Mouse (Mus musculus) CH12.LX (cell line): ENCODE results near the gene Gm49396. TPM values are rescaled to one million over a fixed set of nuclear protein-coding genes. Genes with fewer than 3 reads are reported as not detected.

Experiments used
- DNase-seq: peaks from one replicate; pipeline ENCODE4 v3.0.0-alpha.2; 2013; ENCODE audit errors: extremely low read depth
- H3K27ac ChIP-seq: 2 replicates; pipeline ENCODE4 v1.5.1; 2012; ENCODE audit warnings: low read depth, mild to moderate bottlenecking, control low read depth, moderate library complexity; ENCODE audit not compliant: insufficient read depth
- H3K27me3 ChIP-seq: replicated peaks from 2 replicates; pipeline ENCODE3; 2012; ENCODE audit warnings: inconsistent platforms
- H3K36me3 ChIP-seq, 2 experiments: replicated peaks in 1 of 2; 2 replicates each; pipeline versions ENCODE3 to v1.6.1; 2012; ENCODE audit warnings: inconsistent platforms in 1 of 2, low read length in 1 of 2, mild to moderate bottlenecking in 1 of 2, mixed read lengths in 1 of 2, moderate library complexity in 1 of 2; ENCODE audit not compliant: control insufficient read depth in 1 of 2, insufficient read depth in 1 of 2
- H3K4me1 ChIP-seq, 2 experiments: 2 replicates each; pipeline ENCODE4 v1.6.1; 2012; ENCODE audit warnings: inconsistent platforms in 1 of 2, moderate library complexity in 1 of 2; ENCODE audit not compliant: insufficient read depth in 2 of 2, control insufficient read depth in 1 of 2
- H3K4me2 ChIP-seq: 2 replicates; pipeline ENCODE4 v1.6.1; 2012; ENCODE audit warnings: low read depth, mild to moderate bottlenecking, control low read depth; ENCODE audit not compliant: poor library complexity, insufficient read depth, severe bottlenecking
- H3K4me3 ChIP-seq, 3 experiments: fragments of 150-350 bp in 1 of 3; sonication (generic) in 1 of 3; replicated peaks in 1 of 3; 2 replicates each; pipeline versions ENCODE3 to v1.5.1; 2011 to 2012; ENCODE audit warnings: low read depth in 2 of 3, low read length in 2 of 3, mild to moderate bottlenecking in 2 of 3, moderate library complexity in 2 of 3, control low read depth in 1 of 3, improper control_type of control experiment in 1 of 3, inconsistent platforms in 1 of 3, mixed read lengths in 1 of 3; ENCODE audit not compliant: poor library complexity in 1 of 3
- H3K79me2 ChIP-seq: replicated peaks from 2 replicates; pipeline ENCODE4 v1.6.1; 2012; ENCODE audit warnings: mild to moderate bottlenecking, moderate library complexity; ENCODE audit not compliant: control insufficient read depth, poor library complexity, insufficient read depth, severe bottlenecking; ENCODE audit errors: extremely low read depth
- H3K9ac ChIP-seq: 2 replicates; pipeline ENCODE4 v1.6.1; 2012; ENCODE audit warnings: low read depth, mild to moderate bottlenecking, control low read depth, moderate library complexity; ENCODE audit not compliant: insufficient read depth
- H3K9me3 ChIP-seq: replicated peaks from 2 replicates; pipeline ENCODE3; 2012; ENCODE audit warnings: low read length, inconsistent platforms, mixed read lengths
- CTCF ChIP-seq, 2 experiments: IDR thresholded peaks in 1 of 2; conservative IDR thresholded peaks in 1 of 2; 2 replicates each; pipeline ENCODE4 v1.5.1; 2011 to 2012; ENCODE audit warnings: low read depth in 2 of 2, low read length in 2 of 2, improper control_type of control experiment in 1 of 2, inconsistent platforms in 1 of 2, mild to moderate bottlenecking in 1 of 2, moderate library complexity in 1 of 2
- MXI1 ChIP-seq: IDR thresholded peaks from 2 replicates; pipeline ENCODE4 v1.6.1; 2011; ENCODE audit warnings: mild to moderate bottlenecking, low read depth, low read length, improper control_type of control experiment
- POLR2AphosphoS2 ChIP-seq: IDR thresholded peaks from 2 replicates; pipeline ENCODE4 v1.6.1; 2011; ENCODE audit warnings: low read depth, low read length, improper control_type of control experiment
- SIN3A ChIP-seq: IDR thresholded peaks from 2 replicates; pipeline ENCODE4 v1.6.1; 2012; ENCODE audit warnings: low read length, improper control_type of control experiment, inconsistent platforms
- USF1 ChIP-seq: IDR thresholded peaks from 2 replicates; pipeline ENCODE4 v1.6.1; 2014; ENCODE audit warnings: low read depth, mild to moderate bottlenecking, inconsistent platforms, low read length, improper control_type of control experiment
- ZC3H11A ChIP-seq: IDR thresholded peaks from 2 replicates; pipeline ENCODE4 v1.6.1; 2012; ENCODE audit warnings: low read depth, mild to moderate bottlenecking, inconsistent platforms, low read length, improper control_type of control experiment
- dilution Hi-C: fragments of 300-500 bp; cut with MboI; formaldehyde crosslinking; loops from 2 replicates; pipeline ENCODE4 v1.14.3; 2020; ENCODE audit warnings: low sequenced_read_pairs; ENCODE audit not compliant: extremely low pct_unique_long_range_greater_than_20kb, extremely low pct_ligation_motif_present
- in situ Hi-C: fragments of 300-500 bp; cut with MboI; formaldehyde crosslinking; loops from 3 replicates; pipeline ENCODE4 v1.14.3; 2019; ENCODE audit warnings: low sequenced_read_pairs, low pct_ligation_motif_present, low pct_unique_long_range_greater_than_20kb, mixed read lengths
- polyA plus RNA-seq: library from polyadenylated mRNA; unstranded; fragments of >175 nt; gene quantifications from 2 replicates; pipeline ENCODE4 v1.2.1, GENCODE M21; 2012; ENCODE audit warnings: low read depth; ENCODE audit not compliant: insufficient read length
- total RNA-seq, 2 experiments: library from RNA; depleted of rRNA; stranded (reverse); fragments of 300-350 nt in 1 of 2; fragments of >200 nt in 1 of 2; gene quantifications; 2 replicates each; pipeline ENCODE4 v1.2.3; 2012 to 2014

Gene Gm49396
- total and polyA plus RNA-seq, 3 experiments = 1.9 to 3.3 (median 2.7) TPM

DNA sequence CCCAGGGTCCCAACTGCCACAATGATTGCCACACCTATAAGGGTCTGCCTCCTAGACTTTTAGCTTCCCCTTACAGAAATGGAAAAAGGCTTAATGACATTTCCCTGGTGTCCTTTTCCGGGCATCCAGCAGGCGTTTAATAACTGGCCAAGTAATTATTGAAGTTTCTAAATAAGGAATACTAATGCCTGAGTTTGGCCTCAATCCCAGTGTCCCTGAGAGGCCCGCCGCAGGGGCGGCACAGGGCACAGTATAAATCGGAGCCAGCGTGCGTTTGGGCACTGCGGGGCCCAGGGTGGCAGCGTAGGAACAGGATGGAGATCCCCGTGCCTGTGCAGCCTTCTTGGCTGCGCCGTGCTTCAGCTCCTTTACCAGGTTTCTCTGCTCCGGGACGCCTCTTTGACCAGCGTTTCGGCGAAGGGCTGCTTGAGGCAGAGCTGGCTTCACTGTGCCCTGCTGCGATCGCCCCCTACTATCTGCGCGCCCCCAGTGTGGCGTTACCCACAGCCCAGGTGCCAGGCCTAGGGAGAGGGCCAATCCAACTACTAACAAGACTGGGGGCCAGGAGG lies 10.0 kb upstream of the Gm49396 start:
- DNase-seq = no peak
- peak overlapping the region; percentile 83 for H3K9ac ChIP-seq
- dilution Hi-C loops (no loop called here), in situ Hi-C loops (no loop called here)
- peak overlapping the region; percentile 48 for H3K27ac ChIP-seq
- peaks cover 1% of the 10 kb centered on the region for H3K79me2 ChIP-seq
- no peaks in the 10 kb centered on the region for H3K9me3 ChIP-seq
- no peaks in the 10 kb centered on the region for H3K27me3 ChIP-seq
- peak overlapping the region; percentile 54 to 71 (median 70) for H3K4me3 ChIP-seq
- peaks cover 5 to 29% of the 10 kb centered on the region in 2 experiments; a peak in 3 of 4 replicates for H3K4me1 ChIP-seq
- H3K36me3 ChIP-seq = peaks cover 32 to 55% of the 10 kb centered on the region in 2 experiments
- peak overlapping the region; percentile 82 for H3K4me2 ChIP-seq
- TF ChIP-seq MXI1 = 0 out of 2 replicates have a peak, but pooled peaks have one; percentile 60
- TF ChIP-seq SIN3A = peak; percentile 3; the same call in 1 of the 2 replicates
- no peak for TF ChIP-seq USF1
- TF ChIP-seq, all 38 proteins: peak for 2

GRCm38 (mm10) chr7:30553810-30554584 lies 9.1 kb upstream of the Gm49396 start:
- DNase-seq = no peak
- peaks cover 32 to 51% of the 10 kb centered on the region in 2 experiments for H3K36me3 ChIP-seq
- dilution Hi-C loops = no loop called here
- TF ChIP-seq POLR2AphosphoS2 (peak; percentile 41; the same call in 1 of the 2 replicates), ZC3H11A (no peak)
- TF ChIP-seq, all 38 proteins: peak for 1
- Histone ChIP-seq H3K9ac (peak overlapping the region; percentile 83; the same call in 1 of the 2 replicates), H3K4me3 (peak overlapping the region in 1 of 3 experiments; percentile 71), H3K9me3 (no peaks in the 10 kb centered on the region), H3K4me1 (peaks cover 5 to 37% of the 10 kb centered on the region in 2 experiments; a peak in 3 of 4 replicates), H3K79me2 (peaks cover 10% of the 10 kb centered on the region), H3K27ac (no peak overlapping the region), H3K27me3 (no peaks in the 10 kb centered on the region), H3K4me2 (0 out of 2 replicates have a peak overlapping the region, but pooled peaks have one; percentile 82)
- in situ Hi-C loops = no loop called here

DNA sequence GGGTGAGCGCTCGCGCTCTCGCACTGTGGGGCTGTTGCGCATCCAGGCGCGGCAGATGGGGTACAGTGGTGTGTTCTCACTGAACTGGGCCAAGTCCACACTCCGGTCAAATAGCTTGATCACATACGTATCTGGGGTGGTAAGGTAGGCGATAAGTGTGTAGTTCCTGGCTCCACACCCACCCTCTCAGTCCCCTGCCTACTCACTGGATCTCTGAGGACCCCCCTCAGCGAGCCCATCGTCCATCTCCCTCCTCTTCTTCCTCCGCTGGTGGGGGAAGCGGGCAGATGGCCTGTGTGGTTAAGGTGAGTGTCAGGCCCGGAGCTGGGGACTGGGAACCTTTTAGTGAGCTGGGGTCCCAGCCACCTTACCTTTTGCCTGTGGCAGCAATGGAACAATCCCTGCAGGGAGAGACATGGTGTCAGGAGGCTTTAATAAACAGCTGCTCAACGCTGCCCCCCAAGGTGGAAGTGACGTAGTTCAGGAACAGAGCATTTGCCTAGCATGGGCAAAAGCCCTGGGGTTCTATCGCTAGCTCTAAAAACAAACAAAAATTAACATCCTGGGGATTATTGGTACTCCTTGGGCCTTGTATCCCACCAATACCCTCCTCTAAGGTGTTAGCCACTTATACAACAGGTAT lies 6.1 kb upstream of the Gm49396 start:
- Histone ChIP-seq H3K27me3 (no peaks in the 10 kb centered on the region), H3K79me2 (peaks cover 19% of the 10 kb centered on the region), H3K4me3 (no peak overlapping the region), H3K9ac (no peak overlapping the region), H3K27ac (no peak overlapping the region), H3K36me3 (peaks cover 32 to 48% of the 10 kb centered on the region in 2 experiments), H3K4me2 (no peak overlapping the region), H3K4me1 (peaks cover 5 to 39% of the 10 kb centered on the region in 2 experiments; a peak in 3 of 4 replicates), H3K9me3 (no peaks in the 10 kb centered on the region)
- dilution Hi-C loops = no loop called here
- DNase-seq = no peak
- in situ Hi-C loops = loop anchor here (5.0 kb wide), 1 partner anchor 50 kb away; no protein-coding TSS in a partner anchor
- TF ChIP-seq CTCF (conservative IDR thresholded peaks at IDR 0.05 in 1 of 2, IDR thresholded peaks at IDR 0.05 in 1 of 2; ENCODE audit: low read depth in 2 of 2, low read length in 2 of 2) (peak in 1 of 2 experiments; percentile 46; a peak in 2 of 4 replicates), MXI1 (no peak)
